Mouse (Mus musculus) effector memory CD4-positive, alpha-beta T cell, adult 7 months (primary cell): ENCODE data around the gene Polr3e. TPM values are rescaled to one million over a fixed set of nuclear protein-coding genes. Genes with fewer than 3 reads are reported as not detected.

Experiments used
- polyA plus RNA-seq: library from polyadenylated mRNA; unstranded; fragments of 100-300 nt; shearing (Covaris generic); gene quantifications from one replicate; pipeline ENCODE4 v1.2.1, GENCODE M21; 2017

Gene Polr3e
- polyA plus RNA-seq, result 22.8 TPM

GRCm38 (mm10) chr7:120917592-120918461, at the start of gene Polr3e:
Gene Polr3e (plus strand): TSS chr7:120917744.

GRCm38 (mm10) chr7:120982200-120982841, 64.8 kb downstream of the Polr3e start, which contains the start of the genes Cdr2 and Mfsd13b:
Gene Cdr2 (minus strand): TSS chr7:120982312.
Gene Mfsd13b (plus strand): TSS chr7:120982509.

Other genes with a start within 250 kb of the Polr3e start
- 0.38 TPM for gene Pdzd9, start 247.4 kb upstream of the Polr3e start, polyA plus RNA-seq
- 21.8 TPM for gene Mosmo, start 240.1 kb upstream of the Polr3e start, polyA plus RNA-seq
- 0.43 TPM for gene Vwa3a, start 178.4 kb upstream of the Polr3e start, polyA plus RNA-seq
- gene Gm5737, start 105.4 kb upstream of the Polr3e start, polyA plus RNA-seq, result not detected
- gene Eef2k, start 74.9 kb upstream of the Polr3e start, polyA plus RNA-seq, result 1.6 TPM
- gene Cdr2, start 64.6 kb downstream of the Polr3e start, polyA plus RNA-seq, result 18.6 TPM
- gene Mfsd13b, start 64.8 kb downstream of the Polr3e start, polyA plus RNA-seq, result 0.43 TPM
- gene Mettl9, start 116.7 kb downstream of the Polr3e start, polyA plus RNA-seq, result 19.8 TPM
- gene Igsf6, start 156.8 kb downstream of the Polr3e start, polyA plus RNA-seq, result not detected
- 0.38 TPM for gene Otoa, start 163.9 kb downstream of the Polr3e start, polyA plus RNA-seq